Mouse (Mus musculus): ENCODE results near the gene Mest. TPM values are rescaled to one million over a fixed set of nuclear protein-coding genes. Genes with fewer than 3 reads are reported as not detected.

Gene Mest
- total RNA-seq, 2 experiments from 2014 or later, result 12.0 to 15.5 TPM

DNA sequence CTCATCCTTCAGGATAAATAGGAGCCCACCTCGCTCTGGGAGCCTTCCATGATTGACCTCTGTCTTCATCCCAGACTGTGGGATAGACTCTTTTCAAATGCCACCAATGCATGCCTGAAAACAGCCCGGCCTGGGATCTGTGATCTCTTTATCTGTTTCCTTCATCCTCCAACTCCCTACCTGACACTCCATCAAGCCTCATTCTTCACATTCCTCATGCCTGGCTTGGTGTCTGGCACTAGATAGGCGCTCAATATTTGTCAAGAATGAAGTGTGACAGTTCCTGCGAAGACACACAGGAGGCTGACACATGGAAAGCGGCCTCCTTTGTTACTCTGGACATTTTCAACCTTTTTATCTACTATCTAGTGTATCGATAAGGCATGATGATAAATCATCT lies 19.9 kb upstream of the Mest start:
- intact Hi-C loops (cut with DNase I), result no loop called here
- DNase-seq, result no peak

DNA sequence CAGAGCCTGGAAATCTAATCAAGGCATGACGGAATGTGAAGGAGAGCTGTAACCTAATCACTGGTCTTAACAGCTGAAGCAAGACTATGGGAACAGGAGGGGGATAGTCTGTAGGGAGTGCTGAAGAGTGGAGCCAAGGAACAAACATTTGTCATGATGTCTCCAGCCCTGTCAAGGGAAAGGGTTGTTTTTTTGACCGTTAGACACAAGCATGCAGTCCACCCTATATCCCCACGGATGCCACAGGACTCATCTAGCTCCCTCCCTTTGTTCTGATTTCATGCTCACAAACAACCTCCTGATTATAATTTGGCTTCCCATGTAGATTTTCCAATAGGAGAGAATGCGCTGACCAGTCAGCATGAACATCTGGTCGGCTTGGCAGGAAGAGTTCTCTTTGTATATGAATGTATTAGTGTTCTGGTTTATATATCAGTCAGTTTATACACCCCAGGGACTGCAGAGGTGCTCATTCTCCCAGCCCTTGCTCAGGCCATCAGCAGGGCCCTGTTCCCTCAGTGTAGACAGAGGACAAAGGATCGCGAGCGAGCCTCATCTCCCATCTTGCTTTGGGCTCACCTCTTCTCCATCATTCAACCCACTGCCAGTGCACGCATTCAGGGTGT lies 19.3 kb upstream of the Mest start:
- DNase-seq, result no peak
- intact Hi-C loops (cut with DNase I), result no loop called here

DNA sequence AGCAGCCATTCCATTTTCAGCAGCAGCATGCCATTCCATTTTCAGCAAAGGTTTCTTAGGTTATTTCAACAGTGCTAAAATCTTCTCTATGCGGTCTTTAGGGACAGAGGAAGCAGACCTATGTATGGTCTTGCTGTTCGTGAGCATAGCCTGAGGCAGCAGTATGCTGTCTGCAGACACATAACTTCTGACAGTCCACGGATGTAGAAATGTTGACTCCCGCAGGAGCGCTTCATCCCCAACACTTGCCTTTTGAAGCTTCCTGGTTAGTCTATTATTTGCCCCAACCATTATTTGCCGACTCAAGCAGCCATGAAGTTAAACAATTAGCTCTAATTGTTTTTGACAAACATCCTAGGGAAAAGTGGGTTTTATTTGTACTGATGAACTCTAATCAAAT lies 14.2 kb upstream of the Mest start:
- DNase-seq, result no peak
- intact Hi-C loops (cut with DNase I), result no loop called here

DNA sequence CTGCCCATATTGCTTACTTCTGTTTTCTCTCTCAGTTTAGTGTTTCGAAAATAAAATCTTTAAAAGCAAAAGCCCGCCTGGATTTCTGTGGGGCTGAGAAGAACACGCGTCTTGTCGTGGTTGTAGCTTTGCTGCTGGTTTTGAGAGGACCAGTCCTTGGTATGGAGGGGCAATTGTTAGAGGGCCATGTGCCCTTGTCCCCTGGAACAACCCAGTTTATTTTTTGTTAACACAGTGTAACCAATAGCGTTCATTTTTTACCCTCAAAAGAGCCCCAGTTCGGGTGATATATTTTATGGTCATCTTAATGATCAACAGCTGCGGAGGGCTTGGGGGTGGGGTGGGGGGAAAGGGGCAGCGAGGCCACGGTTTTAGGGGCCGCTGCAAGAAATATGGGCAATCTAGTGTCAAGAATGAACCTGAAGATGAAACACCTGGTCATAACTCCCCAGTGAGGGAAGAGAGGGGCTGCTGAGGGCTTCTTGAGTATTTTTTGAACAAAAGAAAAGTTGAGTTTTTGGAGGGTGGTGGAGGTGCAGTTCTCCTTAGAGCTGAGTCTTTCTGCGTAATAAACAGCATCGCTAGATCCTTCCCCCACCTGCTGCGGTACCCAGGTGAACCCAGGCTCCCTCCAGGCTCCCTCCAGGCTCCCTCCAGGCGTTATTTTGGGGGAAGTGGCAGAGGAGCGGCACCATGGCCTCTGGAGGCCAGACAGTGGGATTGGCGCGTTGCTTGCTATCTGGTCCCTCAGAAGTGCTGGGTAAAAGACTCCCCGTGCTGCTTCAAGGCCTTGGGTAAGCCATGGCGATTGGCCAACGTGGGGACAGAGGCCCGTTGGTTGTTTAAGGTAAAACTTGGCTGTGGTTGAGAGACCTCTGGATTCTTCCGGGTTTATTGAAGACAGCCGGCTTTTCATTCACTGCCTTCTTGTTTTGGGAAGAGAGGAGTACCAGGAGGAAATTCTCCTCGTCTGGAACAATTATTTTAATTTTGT lies 12.7 kb upstream of the Mest start:
- no peak for DNase-seq
- intact Hi-C loops (cut with DNase I), result no loop called here

DNA sequence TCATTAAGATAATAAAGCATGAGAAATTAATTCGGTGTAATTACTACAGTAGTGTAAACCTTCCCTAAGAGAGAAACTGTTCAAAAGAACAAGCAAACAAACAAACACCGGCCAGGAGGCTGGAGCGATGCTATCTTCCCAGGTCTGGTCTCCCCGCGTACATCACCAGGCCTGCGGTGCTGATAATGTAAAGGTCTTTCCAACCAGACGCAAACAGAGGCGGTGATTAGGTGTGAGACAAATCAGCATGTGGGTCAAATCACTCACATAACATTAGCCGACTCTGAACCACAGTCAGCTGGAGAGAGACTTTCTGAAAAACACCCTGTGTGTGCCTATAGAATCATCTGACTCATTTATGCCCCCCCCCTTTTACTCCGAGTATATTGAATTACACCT lies 12.0 kb upstream of the Mest start:
- DNase-seq, result no peak
- intact Hi-C loops (cut with DNase I), result no loop called here

DNA sequence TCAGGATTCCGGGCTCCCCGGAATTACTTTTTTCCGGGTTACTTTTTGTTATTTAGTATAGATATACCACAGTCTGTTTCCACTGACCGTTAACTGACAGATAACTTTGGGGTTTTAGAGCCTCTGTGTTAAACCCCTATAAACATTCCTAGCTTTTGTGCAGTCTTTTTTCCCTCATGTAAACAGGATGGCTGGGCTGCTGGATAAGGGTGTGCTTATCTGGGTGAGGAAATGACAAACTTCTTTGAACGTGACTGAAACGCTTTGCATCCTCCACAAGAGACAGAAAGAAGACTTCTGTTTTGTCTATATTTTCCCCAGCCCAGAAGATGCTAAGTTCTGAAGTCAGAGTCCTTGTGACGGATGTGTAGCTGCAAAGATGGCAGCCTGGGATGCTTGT lies 10.9 kb upstream of the Mest start:
- DNase-seq, result no peak
- intact Hi-C loops (cut with DNase I), result no loop called here

DNA sequence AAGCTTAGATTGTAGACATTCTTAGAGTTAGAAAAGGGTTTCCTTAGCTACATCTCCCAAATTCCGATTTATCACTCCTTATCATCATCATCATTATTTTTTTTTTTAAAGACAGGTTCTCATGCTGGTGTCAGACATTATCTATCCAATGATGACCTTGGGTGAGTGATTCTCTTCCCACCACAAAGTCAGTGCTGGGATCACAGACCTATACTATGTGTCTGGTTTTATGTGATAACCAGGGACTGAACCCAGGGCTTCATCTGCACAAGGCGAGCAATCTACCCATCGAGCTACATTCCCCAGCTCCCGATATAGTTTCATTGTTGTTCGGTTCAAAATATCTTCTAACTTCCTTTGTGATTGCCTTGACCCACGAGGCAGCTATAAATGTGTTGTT lies 9.9 kb upstream of the Mest start:
- DNase-seq, result no peak
- intact Hi-C loops (cut with DNase I), result no loop called here

DNA sequence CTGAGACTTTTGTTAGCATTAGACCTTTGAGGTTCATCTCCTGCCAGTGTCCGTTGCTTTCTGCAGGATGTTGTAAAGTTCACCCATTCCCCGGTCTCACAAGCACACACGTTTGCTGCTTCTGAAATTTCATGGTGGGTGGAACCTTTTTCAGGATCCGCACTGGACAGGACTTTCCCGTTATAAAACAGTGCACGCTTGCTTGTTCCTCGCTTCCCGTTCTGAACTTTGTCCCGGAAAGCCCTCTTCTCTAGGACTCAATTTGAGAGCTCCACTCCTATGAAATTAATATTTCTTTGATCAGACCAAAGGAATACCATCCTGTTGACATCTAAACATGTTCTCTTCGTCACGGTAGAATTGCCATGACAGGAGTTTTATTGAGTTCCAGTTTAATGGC lies 9.5 kb upstream of the Mest start:
- DNase-seq, result no peak
- intact Hi-C loops (cut with DNase I), result no loop called here

DNA sequence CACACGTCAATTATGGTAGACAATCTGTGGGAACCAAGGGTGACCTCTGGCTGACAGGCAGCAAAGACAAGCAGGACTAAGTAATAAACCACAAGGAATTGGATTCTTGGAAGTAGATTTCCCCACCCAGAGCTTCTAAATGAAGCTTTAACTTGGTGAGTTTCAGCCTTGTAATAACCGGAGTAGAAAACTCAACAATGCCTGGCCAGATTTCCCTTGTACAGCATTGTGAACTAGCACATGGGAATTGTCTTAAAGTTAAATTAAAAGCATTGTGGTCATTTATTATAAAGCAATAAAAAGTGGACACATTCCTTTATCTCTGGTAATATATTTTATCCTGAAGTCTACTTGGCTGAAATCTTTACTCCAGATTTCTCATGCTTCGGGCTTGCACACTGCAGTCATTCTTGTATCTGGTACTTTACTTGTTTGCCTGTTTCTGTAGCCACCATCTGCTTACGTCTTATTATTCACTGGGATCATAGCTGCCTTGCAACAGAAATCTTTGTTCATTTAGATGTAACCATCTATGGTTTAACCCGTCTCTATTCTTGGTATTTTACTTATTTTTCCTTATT lies 8.4 kb upstream of the Mest start:
- intact Hi-C loops (cut with DNase I), result no loop called here
- DNase-seq, result no peak

DNA sequence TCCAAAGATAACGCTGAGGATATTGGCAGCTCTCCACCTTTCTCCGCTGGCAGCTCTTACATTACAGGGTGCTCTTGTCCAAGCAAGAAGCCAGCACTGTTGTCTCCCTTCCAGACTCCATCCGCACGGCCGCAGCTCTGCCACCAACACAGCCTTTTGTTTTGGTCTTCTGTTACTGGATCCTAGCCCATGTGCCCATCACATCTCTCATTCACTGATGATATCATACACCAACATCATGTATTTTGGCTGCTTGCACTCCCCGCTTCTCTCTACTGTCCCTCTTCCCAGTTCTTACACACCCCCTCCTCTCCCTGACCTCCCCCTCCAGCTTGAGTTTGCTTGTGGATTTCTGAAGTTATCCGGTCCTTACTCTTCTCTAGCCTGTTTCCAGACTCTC lies 6.6 kb upstream of the Mest start:
- intact Hi-C loops (cut with DNase I), result no loop called here
- DNase-seq, result no peak

DNA sequence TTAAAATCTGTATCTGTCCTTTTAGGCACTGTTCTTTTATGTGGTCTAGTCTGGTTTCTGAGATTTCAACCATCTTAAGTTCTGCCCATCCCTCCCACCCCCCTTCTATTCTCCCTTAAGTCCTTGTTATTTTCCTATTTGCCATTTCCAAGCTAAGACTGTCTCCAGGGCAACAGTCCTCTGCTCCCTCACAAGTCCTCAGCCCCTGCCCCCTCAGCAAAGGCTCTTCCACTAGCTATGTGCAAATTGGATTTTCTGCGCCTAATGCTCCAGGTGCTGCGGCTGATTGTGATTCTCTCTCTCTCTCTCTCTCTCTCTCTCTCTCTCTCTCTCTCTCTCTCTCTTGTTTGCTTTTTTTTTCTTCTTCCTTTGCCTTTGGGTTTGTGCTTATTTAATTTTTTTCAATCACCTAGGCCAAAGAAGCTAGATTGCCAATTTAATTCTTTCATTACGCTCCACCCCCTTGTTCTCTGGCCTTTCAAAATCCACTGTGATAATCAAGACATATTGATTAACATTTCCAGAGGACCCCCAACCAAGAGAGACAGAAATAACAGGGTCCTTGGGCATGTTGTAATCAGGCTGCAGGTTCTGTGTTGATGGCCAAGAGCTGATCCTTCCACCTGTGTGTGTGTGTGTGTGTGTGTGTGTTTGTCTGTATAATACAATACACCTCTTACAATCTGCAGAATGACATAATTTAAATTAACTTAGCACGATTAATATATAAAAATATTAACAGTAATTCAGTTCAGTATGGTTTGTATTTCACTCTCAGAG lies 772 bp upstream of the Mest start:
- no peak for DNase-seq
- intact Hi-C loops (cut with DNase I), result loop anchor here (5.0 kb wide), 1 partner anchor 175 kb away; no protein-coding TSS in a partner anchor

DNA sequence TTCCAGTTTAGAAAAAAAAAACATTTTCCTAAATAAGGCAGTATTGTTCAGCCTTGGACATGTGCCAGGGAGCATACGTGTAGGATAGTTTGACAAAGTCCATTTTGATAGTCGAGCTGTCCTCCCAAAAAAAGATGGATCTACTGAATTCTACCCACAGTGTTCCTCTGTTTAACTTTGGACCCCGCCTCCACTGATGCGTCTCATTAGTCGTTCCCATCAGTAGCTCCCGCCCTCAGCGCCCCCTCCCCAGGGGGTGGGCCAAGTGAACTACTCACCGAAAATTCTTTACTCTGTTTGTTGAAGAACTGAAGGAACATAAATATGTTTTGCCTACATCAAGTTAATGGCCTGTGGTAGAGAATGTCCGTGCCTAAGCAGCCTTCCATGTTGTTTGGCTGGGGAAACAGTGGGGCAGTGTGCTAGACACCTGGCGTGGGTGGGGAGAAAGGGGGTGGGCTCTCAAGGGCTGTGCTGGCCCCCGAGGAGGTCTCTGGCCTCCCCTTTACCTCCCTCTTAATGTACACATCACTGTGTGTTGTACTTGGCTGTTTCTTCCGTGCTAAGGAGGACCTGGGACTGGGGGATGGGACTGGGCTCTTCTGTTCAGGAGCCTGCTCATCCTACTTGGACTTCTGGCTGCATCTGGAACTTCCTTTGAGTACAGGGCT lies 7.1 kb downstream of the Mest start:
- DNase-seq, result no peak
- intact Hi-C loops (cut with DNase I), result no loop called here

DNA sequence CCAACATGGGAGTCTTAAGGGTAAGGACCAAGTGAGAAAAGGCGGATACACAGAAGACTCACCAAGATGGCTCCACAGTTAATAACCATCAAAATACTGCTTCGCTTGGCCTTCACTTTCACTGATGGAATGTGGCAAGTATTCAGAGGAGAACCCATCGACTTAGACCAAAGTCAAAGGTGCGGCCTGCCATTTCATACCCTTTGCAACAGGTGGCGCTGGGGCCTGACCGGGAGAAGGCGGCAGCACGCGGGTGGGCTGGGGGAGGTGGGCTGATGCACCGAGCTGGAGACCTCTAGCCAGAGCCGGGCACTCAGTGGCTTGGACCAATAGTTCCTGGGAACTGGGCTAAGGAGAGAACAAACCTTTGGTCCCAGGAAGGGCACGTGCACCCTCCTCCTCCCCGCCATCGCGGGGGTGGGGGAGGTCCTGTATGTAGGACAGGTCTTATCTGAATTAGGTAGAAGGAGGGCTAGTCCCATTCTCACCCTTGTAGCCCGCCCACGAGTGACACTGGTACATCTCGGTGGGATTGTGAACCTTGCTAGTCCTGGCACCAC lies 9.3 kb downstream of the Mest start:
- DNase-seq, result no peak
- intact Hi-C loops (cut with DNase I), result no loop called here

DNA sequence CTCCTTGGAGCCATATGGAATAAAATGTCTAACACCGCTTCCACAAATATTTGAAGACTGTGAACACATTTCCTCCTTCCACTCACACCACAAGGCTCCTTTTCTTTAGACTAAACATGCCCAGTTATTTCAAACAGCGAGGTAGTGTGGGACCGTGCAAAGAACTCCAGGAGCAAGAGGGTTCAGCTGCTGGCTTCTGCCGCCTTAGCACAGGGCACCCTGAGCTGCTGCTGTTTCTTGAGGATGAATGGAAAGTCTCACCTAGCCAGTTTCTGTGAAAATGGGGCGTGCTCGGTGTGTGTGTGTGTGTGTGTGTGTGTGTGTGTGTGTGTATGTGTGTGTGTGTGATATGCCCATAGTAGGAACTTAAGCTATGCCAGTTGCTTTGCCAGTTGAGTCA lies 11.1 kb downstream of the Mest start:
- no peak for DNase-seq
- intact Hi-C loops (cut with DNase I), result no loop called here

DNA sequence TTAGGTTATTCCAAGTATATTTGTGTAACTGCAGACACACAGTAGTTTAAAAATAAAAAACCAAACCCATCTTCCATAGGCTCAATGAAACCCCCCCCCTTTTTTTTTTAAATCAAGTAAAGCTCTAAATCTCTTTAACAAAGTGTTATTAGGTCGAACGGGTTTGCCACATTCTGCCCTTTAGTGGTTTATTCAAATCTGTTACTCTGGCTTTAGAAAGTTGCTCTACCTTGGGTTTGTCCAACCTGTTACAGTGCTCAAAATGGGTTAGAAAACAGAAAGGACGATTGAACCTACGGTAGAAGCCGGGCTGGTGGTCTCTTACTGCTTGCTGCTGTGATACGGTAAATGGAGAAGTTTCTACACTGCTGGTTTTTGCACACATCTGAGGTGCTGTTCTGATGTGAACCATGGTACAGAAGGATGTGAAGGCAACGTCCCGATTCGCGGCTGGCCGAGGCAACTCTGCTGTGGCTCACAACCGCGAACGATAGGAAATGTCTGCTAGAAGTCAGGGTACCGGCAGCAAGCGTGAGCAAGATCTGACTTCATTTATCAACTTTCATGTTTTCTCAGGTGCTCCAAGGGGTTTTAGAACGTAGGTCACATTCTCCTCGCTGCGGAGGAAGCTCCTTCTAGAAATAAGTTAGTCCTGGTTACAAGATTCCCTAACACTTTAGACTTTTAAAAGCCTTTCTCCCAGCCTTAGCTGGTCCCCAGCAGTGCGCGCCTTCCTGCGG lies 11.8 kb downstream of the Mest start:
- intact Hi-C loops (cut with DNase I), result no loop called here
- DNase-seq, result no peak

DNA sequence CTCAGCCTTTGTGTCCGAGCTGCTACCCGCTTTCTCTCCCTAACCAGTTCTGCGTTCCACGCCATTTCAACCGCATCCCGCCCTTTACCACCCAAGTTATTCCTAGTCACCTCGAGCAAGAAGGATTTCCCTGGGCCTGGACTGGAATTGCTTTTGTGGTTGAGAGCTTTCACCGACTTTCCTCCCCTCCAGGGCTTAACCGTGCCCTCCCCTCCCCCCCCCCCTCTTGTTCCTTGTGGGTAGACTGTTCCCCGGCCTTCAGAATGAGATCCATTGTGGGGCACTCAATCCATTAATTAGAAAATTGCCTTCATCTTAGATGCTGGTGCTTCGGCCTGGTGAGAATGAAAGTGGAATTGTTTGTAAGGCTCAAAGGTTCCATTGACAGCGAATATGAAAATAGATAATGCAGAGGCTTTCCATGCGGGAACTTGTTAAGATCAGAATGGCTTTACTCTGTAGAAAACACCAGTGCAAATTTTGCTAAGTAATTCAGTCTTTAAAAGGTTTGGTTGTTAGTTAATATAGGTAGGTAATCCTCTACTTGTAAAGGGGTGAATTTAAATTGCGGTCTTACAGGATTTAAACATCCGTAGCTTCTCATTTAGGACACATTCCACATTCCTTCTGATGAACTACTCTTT lies 12.5 kb downstream of the Mest start:
- intact Hi-C loops (cut with DNase I), result no loop called here
- peak in 1 of 2 experiments; percentile 28 for DNase-seq

DNA sequence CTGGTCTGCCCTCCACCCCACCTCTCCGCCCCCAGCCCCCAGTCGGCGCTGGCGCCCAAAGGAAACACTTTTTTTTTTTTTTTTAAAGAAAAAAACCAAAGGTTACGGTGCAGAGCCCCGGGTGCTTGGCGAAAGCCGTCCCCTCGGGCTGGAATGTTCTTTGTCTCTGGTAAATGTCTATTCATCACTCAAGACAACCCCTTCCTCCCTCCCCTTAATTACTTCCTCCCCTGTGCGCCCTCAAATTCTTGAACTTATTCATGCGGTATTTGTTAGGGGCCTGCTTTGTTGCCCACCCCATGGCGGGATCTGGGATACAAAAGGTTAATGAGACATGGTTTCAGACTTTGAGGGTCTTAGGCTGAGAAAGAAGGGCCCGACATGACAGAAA lies 13.0 kb downstream of the Mest start:
- DNase-seq, result no peak
- intact Hi-C loops (cut with DNase I), result no loop called here

DNA sequence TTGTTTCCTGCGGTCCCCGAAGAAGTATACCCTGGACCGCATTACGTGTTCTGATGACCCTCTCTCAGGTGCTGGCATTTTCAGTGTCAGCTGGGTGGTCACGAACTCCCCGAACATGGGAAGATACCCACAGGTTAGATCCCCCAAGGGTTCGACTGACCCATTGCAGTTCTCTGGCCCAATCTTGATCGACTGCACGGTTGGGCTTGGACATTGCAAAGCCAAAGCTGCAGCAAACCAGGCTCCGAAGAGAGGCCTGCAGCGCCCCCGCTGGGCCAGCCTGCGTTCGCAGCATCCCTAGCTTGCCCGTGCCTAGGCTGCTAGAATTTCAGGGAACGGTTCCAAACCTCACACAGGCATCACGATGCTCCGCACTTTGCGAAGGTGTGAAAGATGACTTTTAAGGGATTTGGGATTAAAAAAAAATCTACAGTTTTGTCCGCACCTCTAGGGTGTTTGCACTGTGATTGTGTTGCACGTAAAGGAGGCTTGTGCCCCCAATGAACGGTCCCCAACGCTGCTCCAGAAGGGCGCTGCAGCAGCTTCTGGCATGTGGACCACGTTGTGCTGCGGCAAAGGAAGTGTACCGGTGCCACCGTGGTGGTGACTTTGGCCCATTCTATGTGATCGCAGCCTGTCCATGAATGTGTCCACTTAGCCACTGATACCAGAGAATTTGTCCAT lies 13.7 kb downstream of the Mest start:
- intact Hi-C loops (cut with DNase I), result no loop called here
- DNase-seq, result peak; percentile 67 to 69

Measured in heart, postnatal 36 days (tissue).